Mouse (Mus musculus) neural tube, embryonic 13.5 days (tissue): ENCODE data around the gene Huwe1. TPM values are rescaled to one million over a fixed set of nuclear protein-coding genes. Genes with fewer than 3 reads are reported as not detected.

Experiments
- ATAC-seq: fragments of 200-750 bp; cut with Nextera tagmentation; 2 replicates; pipeline ENCODE4 v1.8.0; 2017; ENCODE audit warnings: low read depth, mild to moderate bottlenecking, moderate TSS enrichment, moderate library complexity
- H3K27ac ChIP-seq: fragments of 300-500 bp; sonication (generic); replicated peaks from 2 replicates; pipeline ENCODE4 v1.5.1; 2015; ENCODE audit warnings: moderate library complexity, mild to moderate bottlenecking, inconsistent platforms
- H3K27me3 ChIP-seq: fragments of 300-500 bp; sonication (generic); 2 replicates; pipeline ENCODE4 v1.6.1; 2015; ENCODE audit warnings: mild to moderate bottlenecking, inconsistent platforms
- H3K36me3 ChIP-seq: fragments of 300-500 bp; sonication (generic); 2 replicates; pipeline ENCODE4 v1.6.1; 2015; ENCODE audit warnings: mild to moderate bottlenecking, inconsistent platforms
- H3K4me1 ChIP-seq: fragments of 300-500 bp; sonication (generic); replicated peaks from 2 replicates; pipeline ENCODE4 v1.6.1; 2015; ENCODE audit warnings: inconsistent platforms
- H3K4me2 ChIP-seq: fragments of 300-500 bp; sonication (generic); 2 replicates; pipeline ENCODE4 v1.6.1; 2015; ENCODE audit warnings: inconsistent platforms, mild to moderate bottlenecking, moderate library complexity
- H3K4me3 ChIP-seq: fragments of 300-500 bp; sonication (generic); 2 replicates; pipeline ENCODE4 v1.5.1; 2015; ENCODE audit warnings: mild to moderate bottlenecking, inconsistent platforms
- H3K9ac ChIP-seq: fragments of 300-500 bp; sonication (generic); 2 replicates; pipeline ENCODE4 v1.6.1; 2015; ENCODE audit warnings: moderate library complexity, mild to moderate bottlenecking, inconsistent platforms
- H3K9me3 ChIP-seq: fragments of 300-500 bp; sonication (generic); 2 replicates; pipeline ENCODE4 v1.6.1; 2016; ENCODE audit warnings: inconsistent platforms
- WGBS: fragments of 180-500 bp; shearing (Covaris S2); methylation state at CpG from one replicate; pipeline ENCODE4 v1.1.7; 2015; 5-methylcytosine and 5-hydroxymethylcytosine counted together
- polyA plus RNA-seq: library from polyadenylated mRNA; unstranded; fragments of >200 nt; fragmentation: Nextera tagmentation; extraction: Ambion mirVana; gene quantifications from 2 replicates; pipeline ENCODE4 v1.2.1, GENCODE M21; 2015

Huwe1 gene
- polyA plus RNA-seq, 1 experiment from 2014 or later, result 54.9 TPM

GRCm38 (mm10) chrX:151817712-151818111 lies 17.1 kb downstream of the Huwe1 start:
- 93% methylated on average over 3 of the region's 3 CpGs for WGBS
- ATAC-seq, result no peak
- Histone ChIP-seq H3K27ac (no peak overlapping the region), H3K9me3 (no peaks in the 10 kb centered on the region), H3K4me1 (no peaks in the 10 kb centered on the region), H3K36me3 (no peaks in the 10 kb centered on the region), H3K4me3 (no peak overlapping the region), H3K4me2 (no peak overlapping the region), H3K27me3 (no peaks in the 10 kb centered on the region; the same call in 1 of the 2 replicates), H3K9ac (no peak overlapping the region)

- H3K4me3 ChIP-seq, result no peak overlapping the region
- H3K36me3 ChIP-seq, result 0 out of 2 replicates have a peak, but pooled peaks cover 3% of the 10 kb centered on the region
- H3K9me3 ChIP-seq, result no peaks in the 10 kb centered on the region
- 87% methylated on average over 1 of the region's 1 CpGs for WGBS
- peaks cover 18% of the 10 kb centered on the region; the same call in 1 of the 2 replicates for H3K27me3 ChIP-seq
- H3K27ac ChIP-seq, result no peak overlapping the region
- no peak overlapping the region for H3K4me2 ChIP-seq
- H3K9ac ChIP-seq, result no peak overlapping the region
- H3K4me1 ChIP-seq, result no peaks in the 10 kb centered on the region
- no peak for ATAC-seq
These were observed 28.4 kb downstream of the Huwe1 start for GRCm38 (mm10) chrX:151828971-151829370.

GRCm38 (mm10) chrX:151831260-151831659 lies 30.7 kb downstream of the Huwe1 start:
- no peak overlapping the region for H3K4me2 ChIP-seq
- ATAC-seq, result no peak
- no peaks in the 10 kb centered on the region for H3K36me3 ChIP-seq
- no peak overlapping the region for H3K27ac ChIP-seq
- no peak overlapping the region for H3K9ac ChIP-seq
- H3K27me3 ChIP-seq, result peaks cover 21% of the 10 kb centered on the region; the same call in 1 of the 2 replicates
- H3K4me3 ChIP-seq, result no peak overlapping the region
- H3K4me1 ChIP-seq, result no peaks in the 10 kb centered on the region
- no peaks in the 10 kb centered on the region for H3K9me3 ChIP-seq

- no peak overlapping the region for H3K27ac ChIP-seq
- no peaks in the 10 kb centered on the region for H3K9me3 ChIP-seq
- H3K27me3 ChIP-seq, result peaks cover 19% of the 10 kb centered on the region; the same call in 1 of the 2 replicates
- no peak overlapping the region for H3K9ac ChIP-seq
- H3K4me2 ChIP-seq, result no peak overlapping the region
- no peak for ATAC-seq
- no peaks in the 10 kb centered on the region for H3K4me1 ChIP-seq
- H3K4me3 ChIP-seq, result no peak overlapping the region
- H3K36me3 ChIP-seq, result no peaks in the 10 kb centered on the region
These were observed 32.4 kb downstream of the Huwe1 start for GRCm38 (mm10) chrX:151832982-151833381.

- ATAC-seq, result no peak
These were observed 58.8 kb downstream of the Huwe1 start for GRCm38 (mm10) chrX:151859436-151859835.

GRCm38 (mm10) chrX:151910692-151911091 lies 110.1 kb downstream of the Huwe1 start:
- Histone ChIP-seq H3K9me3 (no peaks in the 10 kb centered on the region), H3K36me3 (peaks cover 75% of the 10 kb centered on the region), H3K27me3 (peaks cover 59% of the 10 kb centered on the region), H3K4me2 (no peak overlapping the region), H3K9ac (no peak overlapping the region), H3K4me3 (no peak overlapping the region), H3K4me1 (no peaks in the 10 kb centered on the region), H3K27ac (no peak overlapping the region)
- no peak for ATAC-seq
- 75% methylated on average over 1 of the region's 1 CpGs for WGBS

More at GRCm38 (mm10) chrX:151859436-151859835, 58.8 kb downstream of the Huwe1 start:
- no peak overlapping the region for H3K27ac ChIP-seq
- no peak overlapping the region for H3K9ac ChIP-seq
- no peak overlapping the region for H3K4me3 ChIP-seq
- no peak overlapping the region for H3K4me2 ChIP-seq
- H3K27me3 ChIP-seq, result peaks cover 26% of the 10 kb centered on the region
- H3K9me3 ChIP-seq, result no peaks in the 10 kb centered on the region
- 88% methylated on average over 8 of the region's 8 CpGs for WGBS
- H3K36me3 ChIP-seq, result peaks cover 25% of the 10 kb centered on the region
- no peaks in the 10 kb centered on the region for H3K4me1 ChIP-seq

- H3K4me2 ChIP-seq, result no peak overlapping the region
- no peak overlapping the region for H3K27ac ChIP-seq
- no peaks in the 10 kb centered on the region for H3K9me3 ChIP-seq
- 90% methylated on average over 4 of the region's 4 CpGs for WGBS
- peaks cover 62% of the 10 kb centered on the region for H3K27me3 ChIP-seq
- H3K4me1 ChIP-seq, result no peaks in the 10 kb centered on the region
- no peak for ATAC-seq
- no peak overlapping the region for H3K4me3 ChIP-seq
- no peak overlapping the region for H3K9ac ChIP-seq
- H3K36me3 ChIP-seq, result peaks cover 72% of the 10 kb centered on the region
These were observed 111.7 kb downstream of the Huwe1 start for GRCm38 (mm10) chrX:151912267-151912666.

GRCm38 (mm10) chrX:151929390-151929789 lies 128.8 kb downstream of the Huwe1 start:
- Histone ChIP-seq H3K27ac (no peak overlapping the region), H3K27me3 (peaks cover 60% of the 10 kb centered on the region), H3K4me1 (no peaks in the 10 kb centered on the region), H3K9ac (no peak overlapping the region), H3K9me3 (no peaks in the 10 kb centered on the region), H3K36me3 (peaks cover 86% of the 10 kb centered on the region), H3K4me2 (no peak overlapping the region), H3K4me3 (no peak overlapping the region)
- ATAC-seq, result no peak
- WGBS, result 93% methylated on average over 6 of the region's 6 CpGs

- no peak overlapping the region for H3K4me3 ChIP-seq
- peaks cover 12% of the 10 kb centered on the region for H3K36me3 ChIP-seq
- no peak overlapping the region for H3K9ac ChIP-seq
- H3K9me3 ChIP-seq, result no peaks in the 10 kb centered on the region
- H3K27me3 ChIP-seq, result peaks cover 23% of the 10 kb centered on the region
- ATAC-seq, result no peak
- no peak overlapping the region for H3K4me2 ChIP-seq
- no peak overlapping the region for H3K27ac ChIP-seq
- H3K4me1 ChIP-seq, result no peaks in the 10 kb centered on the region
- WGBS, result 73% methylated on average over 2 of the region's 2 CpGs
These were observed 138.2 kb downstream of the Huwe1 start for GRCm38 (mm10) chrX:151938852-151939251.

- Histone ChIP-seq H3K9me3 (no peaks in the 10 kb centered on the region), H3K36me3 (no peaks in the 10 kb centered on the region), H3K27ac (no peak overlapping the region), H3K4me1 (no peaks in the 10 kb centered on the region), H3K4me3 (no peak overlapping the region), H3K4me2 (no peak overlapping the region), H3K9ac (no peak overlapping the region), H3K27me3 (peaks cover 19% of the 10 kb centered on the region)
- WGBS, result 61% methylated on average over 1 of the region's 1 CpGs
- ATAC-seq, result no peak
These were observed 146.4 kb downstream of the Huwe1 start for GRCm38 (mm10) chrX:151946986-151947385.

GRCm38 (mm10) chrX:151947781-151948180 lies 147.2 kb downstream of the Huwe1 start:
- no peak overlapping the region for H3K4me3 ChIP-seq
- no peak overlapping the region for H3K4me2 ChIP-seq
- H3K9ac ChIP-seq, result no peak overlapping the region
- H3K27ac ChIP-seq, result no peak overlapping the region
- no peak for ATAC-seq
- no peaks in the 10 kb centered on the region for H3K9me3 ChIP-seq
- no peaks in the 10 kb centered on the region for H3K4me1 ChIP-seq
- H3K36me3 ChIP-seq, result no peaks in the 10 kb centered on the region
- peaks cover 19% of the 10 kb centered on the region for H3K27me3 ChIP-seq
- WGBS, result 79% methylated on average over 3 of the region's 3 CpGs

GRCm38 (mm10) chrX:151950231-151950630 lies 149.6 kb downstream of the Huwe1 start:
- no peaks in the 10 kb centered on the region for H3K4me1 ChIP-seq
- ATAC-seq, result no peak
- WGBS, result 53% methylated on average over 1 of the region's 1 CpGs

GRCm38 (mm10) chrX:151951181-151951580 lies 150.6 kb downstream of the Huwe1 start:
- no peak overlapping the region for H3K9ac ChIP-seq
- no peak overlapping the region for H3K4me3 ChIP-seq
- WGBS, result 88% methylated on average over 3 of the region's 3 CpGs
- H3K27me3 ChIP-seq, result peaks cover 19% of the 10 kb centered on the region
- no peak for ATAC-seq
- H3K27ac ChIP-seq, result no peak overlapping the region
- H3K36me3 ChIP-seq, result no peaks in the 10 kb centered on the region
- H3K4me1 ChIP-seq, result no peaks in the 10 kb centered on the region
- no peak overlapping the region for H3K4me2 ChIP-seq
- H3K9me3 ChIP-seq, result no peaks in the 10 kb centered on the region

More at GRCm38 (mm10) chrX:151950231-151950630, 149.6 kb downstream of the Huwe1 start:
- H3K36me3 ChIP-seq, result no peaks in the 10 kb centered on the region
- no peak overlapping the region for H3K4me3 ChIP-seq
- no peak overlapping the region for H3K9ac ChIP-seq
- no peak overlapping the region for H3K4me2 ChIP-seq
- H3K9me3 ChIP-seq, result no peaks in the 10 kb centered on the region
- H3K27ac ChIP-seq, result no peak overlapping the region
- H3K27me3 ChIP-seq, result peaks cover 19% of the 10 kb centered on the region
